Mouse (Mus musculus): ENCODE data around the gene Ube2m. TPM values are rescaled to one million over a fixed set of nuclear protein-coding genes. Genes with fewer than 3 reads are reported as not detected.

The Ube2m gene
- polyA plus RNA-seq, 1 experiment from 2014 or later: 14.3 TPM

- H3K4me2 ChIP-seq (ENCODE audit: low read depth, low read length): no peak overlapping the region
- no peak overlapping the region for H3K4me3 ChIP-seq (ENCODE audit: low read depth, low read length)
- H3K9ac ChIP-seq (ENCODE audit: low read depth, low read length): no peak overlapping the region
- no peaks in the 10 kb centered on the region for H3K9me3 ChIP-seq (replicated peaks; ENCODE audit: control insufficient read depth, low read length)
- 94% methylated on average over 4 of the region's 4 CpGs for WGBS (ENCODE audit: insufficient replicate concordance)
- peaks cover 70% of the 10 kb centered on the region for H3K36me3 ChIP-seq (ENCODE audit: control insufficient read depth, insufficient read depth)
- H3K27me3 ChIP-seq (ENCODE audit: control insufficient read depth, insufficient read depth, low read depth, low read length): no peaks in the 10 kb centered on the region
- ATAC-seq (ENCODE audit: low read depth): no peak
- H3K27ac ChIP-seq (ENCODE audit: low read length): no peak overlapping the region
- H3K4me1 ChIP-seq (ENCODE audit: control insufficient read depth, low read depth, low read length): peaks cover 25% of the 10 kb centered on the region
These were observed 9.1 kb downstream of the Ube2m start for GRCm38 (mm10) chr7:13028986-13029385.

- peak overlapping the region; percentile 98 for H3K27ac ChIP-seq (ENCODE audit: low read length)
These were observed 12.5 kb downstream of the Ube2m start for GRCm38 (mm10) chr7:13025511-13026112.

GRCm38 (mm10) chr7:13024805-13025204, 13.3 kb downstream of the Ube2m start:
- Histone ChIP-seq H3K9ac (ENCODE audit: low read depth, low read length) (peak overlapping the region; percentile 93), H3K4me3 (ENCODE audit: low read depth, low read length) (peak overlapping the region; percentile 95), H3K27ac (ENCODE audit: low read length) (peak overlapping the region; percentile 98), H3K4me2 (ENCODE audit: low read depth, low read length) (peak overlapping the region; percentile 97), H3K36me3 (ENCODE audit: control insufficient read depth, insufficient read depth) (peaks cover 41% of the 10 kb centered on the region), H3K9me3 (replicated peaks; ENCODE audit: control insufficient read depth, low read length) (no peaks in the 10 kb centered on the region), H3K27me3 (ENCODE audit: control insufficient read depth, insufficient read depth, low read depth, low read length) (no peaks in the 10 kb centered on the region), H3K4me1 (ENCODE audit: control insufficient read depth, low read depth, low read length) (peaks cover 27% of the 10 kb centered on the region)
- ATAC-seq (ENCODE audit: low read depth): peak; percentile 43
- under 1% methylated on average over 44 of the region's 44 CpGs for WGBS (ENCODE audit: insufficient replicate concordance)

More at GRCm38 (mm10) chr7:13025511-13026112, 12.5 kb downstream of the Ube2m start:
- ATAC-seq (ENCODE audit: low read depth): no peak
- peak overlapping the region; percentile 97 for H3K4me2 ChIP-seq (ENCODE audit: low read depth, low read length)
- peak overlapping the region; percentile 95 for H3K4me3 ChIP-seq (ENCODE audit: low read depth, low read length)
- H3K36me3 ChIP-seq (ENCODE audit: control insufficient read depth, insufficient read depth): peaks cover 49% of the 10 kb centered on the region
- H3K4me1 ChIP-seq (ENCODE audit: control insufficient read depth, low read depth, low read length): peaks cover 27% of the 10 kb centered on the region
- peak overlapping the region; percentile 93 for H3K9ac ChIP-seq (ENCODE audit: low read depth, low read length)
- no peaks in the 10 kb centered on the region for H3K9me3 ChIP-seq (replicated peaks; ENCODE audit: control insufficient read depth, low read length)
- 27% methylated on average over 4 of the region's 4 CpGs for WGBS (ENCODE audit: insufficient replicate concordance)
- H3K27me3 ChIP-seq (ENCODE audit: control insufficient read depth, insufficient read depth, low read depth, low read length): no peaks in the 10 kb centered on the region

GRCm38 (mm10) chr7:13023928-13024731, 13.9 kb downstream of the Ube2m start:
- peaks cover 34% of the 10 kb centered on the region for H3K36me3 ChIP-seq (ENCODE audit: control insufficient read depth, insufficient read depth)
- peak overlapping the region; percentile 95 for H3K4me3 ChIP-seq (ENCODE audit: low read depth, low read length)
- peak; percentile 84 for ATAC-seq (ENCODE audit: low read depth)
- H3K9ac ChIP-seq (ENCODE audit: low read depth, low read length): peak overlapping the region; percentile 93
- under 1% methylated on average over 92 of the region's 95 CpGs for WGBS (ENCODE audit: insufficient replicate concordance)
- peaks cover 27% of the 10 kb centered on the region for H3K4me1 ChIP-seq (ENCODE audit: control insufficient read depth, low read depth, low read length)
- peak overlapping the region; percentile 97 for H3K4me2 ChIP-seq (ENCODE audit: low read depth, low read length)
- no peaks in the 10 kb centered on the region for H3K27me3 ChIP-seq (ENCODE audit: control insufficient read depth, insufficient read depth, low read depth, low read length)
- no peaks in the 10 kb centered on the region for H3K9me3 ChIP-seq (replicated peaks; ENCODE audit: control insufficient read depth, low read length)
- H3K27ac ChIP-seq (ENCODE audit: low read length): peak overlapping the region; percentile 98

GRCm38 (mm10) chr7:13022773-13023535, 15.1 kb downstream of the Ube2m start:
- H3K36me3 ChIP-seq (ENCODE audit: control insufficient read depth, insufficient read depth): peaks cover 23% of the 10 kb centered on the region
- no peaks in the 10 kb centered on the region for H3K9me3 ChIP-seq (replicated peaks; ENCODE audit: control insufficient read depth, low read length)
- peaks cover 30% of the 10 kb centered on the region for H3K4me1 ChIP-seq (ENCODE audit: control insufficient read depth, low read depth, low read length)
- H3K4me2 ChIP-seq (ENCODE audit: low read depth, low read length): peak overlapping the region; percentile 97
- H3K27ac ChIP-seq (ENCODE audit: low read length): peak overlapping the region; percentile 51
- WGBS (ENCODE audit: insufficient replicate concordance): 4% methylated on average over 31 of the region's 31 CpGs
- H3K27me3 ChIP-seq (ENCODE audit: control insufficient read depth, insufficient read depth, low read depth, low read length): no peaks in the 10 kb centered on the region
- H3K9ac ChIP-seq (ENCODE audit: low read depth, low read length): peak overlapping the region; percentile 93
- ATAC-seq (ENCODE audit: low read depth): peak; percentile 19
- peak overlapping the region; percentile 95 for H3K4me3 ChIP-seq (ENCODE audit: low read depth, low read length)

- Histone ChIP-seq H3K27me3 (ENCODE audit: control insufficient read depth, insufficient read depth, low read depth, low read length) (no peaks in the 10 kb centered on the region), H3K36me3 (ENCODE audit: control insufficient read depth, insufficient read depth) (no peaks in the 10 kb centered on the region), H3K4me3 (ENCODE audit: low read depth, low read length) (no peak overlapping the region), H3K4me1 (ENCODE audit: control insufficient read depth, low read depth, low read length) (peaks cover 18% of the 10 kb centered on the region), H3K27ac (ENCODE audit: low read length) (no peak overlapping the region), H3K4me2 (ENCODE audit: low read depth, low read length) (no peak overlapping the region), H3K9ac (ENCODE audit: low read depth, low read length) (no peak overlapping the region), H3K9me3 (replicated peaks; ENCODE audit: control insufficient read depth, low read length) (no peaks in the 10 kb centered on the region)
- no peak for ATAC-seq (ENCODE audit: low read depth)
- 64% methylated on average over 1 of the region's 1 CpGs for WGBS (ENCODE audit: insufficient replicate concordance)
These were observed 22.9 kb downstream of the Ube2m start for GRCm38 (mm10) chr7:13015217-13015616.

GRCm38 (mm10) chr7:13014275-13014839, 23.7 kb downstream of the Ube2m start:
- H3K4me2 ChIP-seq (ENCODE audit: low read depth, low read length): no peak overlapping the region
- H3K36me3 ChIP-seq (ENCODE audit: control insufficient read depth, insufficient read depth): no peaks in the 10 kb centered on the region
- no peaks in the 10 kb centered on the region for H3K27me3 ChIP-seq (ENCODE audit: control insufficient read depth, insufficient read depth, low read depth, low read length)
- peaks cover 20% of the 10 kb centered on the region for H3K4me1 ChIP-seq (ENCODE audit: control insufficient read depth, low read depth, low read length)
- H3K4me3 ChIP-seq (ENCODE audit: low read depth, low read length): no peak overlapping the region
- no peak for ATAC-seq (ENCODE audit: low read depth)
- no peaks in the 10 kb centered on the region for H3K9me3 ChIP-seq (replicated peaks; ENCODE audit: control insufficient read depth, low read length)
- H3K27ac ChIP-seq (ENCODE audit: low read length): no peak overlapping the region
- H3K9ac ChIP-seq (ENCODE audit: low read depth, low read length): no peak overlapping the region
- WGBS (ENCODE audit: insufficient replicate concordance): 40% methylated on average over 6 of the region's 6 CpGs

- Histone ChIP-seq H3K9ac (ENCODE audit: low read depth, low read length) (no peak overlapping the region), H3K27me3 (ENCODE audit: control insufficient read depth, insufficient read depth, low read depth, low read length) (no peaks in the 10 kb centered on the region), H3K4me2 (ENCODE audit: low read depth, low read length) (no peak overlapping the region), H3K36me3 (ENCODE audit: control insufficient read depth, insufficient read depth) (no peaks in the 10 kb centered on the region), H3K27ac (ENCODE audit: low read length) (no peak overlapping the region), H3K4me3 (ENCODE audit: low read depth, low read length) (no peak overlapping the region), H3K9me3 (replicated peaks; ENCODE audit: control insufficient read depth, low read length) (no peaks in the 10 kb centered on the region), H3K4me1 (ENCODE audit: control insufficient read depth, low read depth, low read length) (peaks cover 23% of the 10 kb centered on the region)
- no peak for ATAC-seq (ENCODE audit: low read depth)
- 58% methylated on average over 4 of the region's 4 CpGs for WGBS (ENCODE audit: insufficient replicate concordance)
These were observed 24.4 kb downstream of the Ube2m start for GRCm38 (mm10) chr7:13013671-13014070.
